Mouse (Mus musculus): ENCODE measurements at regions not wholly inside any gene's neighbourhood (a gene's known extent, or its start where the extent isn't known, plus 50 kb on each side); places are given as distances from the start of the nearest gene placed in this dataset.

- H3K4me1 ChIP-seq (ENCODE audit: control insufficient read depth): no peaks in the 10 kb centered on the region
- TF ChIP-seq GATA1 (IDR thresholded peaks at IDR 0.05; ENCODE audit: low read length): no peak
- no peak for TF ChIP-seq TAL1 (IDR thresholded peaks at IDR 0.05; ENCODE audit: low read length)
- peaks cover 64% of the 10 kb centered on the region for H3K9me3 ChIP-seq (ENCODE audit: control insufficient read depth, low read length)
- no peak overlapping the region for H3K4me3 ChIP-seq (replicated peaks)
- no peaks in the 10 kb centered on the region for H3K27me3 ChIP-seq (ENCODE audit: control insufficient read depth)
- no peaks in the 10 kb centered on the region for H3K36me3 ChIP-seq (ENCODE audit: control insufficient read depth)
Observed at GRCm38 (mm10) chr4:142674641-142675465, 435.7 kb upstream of the Kazn start.

DNA sequence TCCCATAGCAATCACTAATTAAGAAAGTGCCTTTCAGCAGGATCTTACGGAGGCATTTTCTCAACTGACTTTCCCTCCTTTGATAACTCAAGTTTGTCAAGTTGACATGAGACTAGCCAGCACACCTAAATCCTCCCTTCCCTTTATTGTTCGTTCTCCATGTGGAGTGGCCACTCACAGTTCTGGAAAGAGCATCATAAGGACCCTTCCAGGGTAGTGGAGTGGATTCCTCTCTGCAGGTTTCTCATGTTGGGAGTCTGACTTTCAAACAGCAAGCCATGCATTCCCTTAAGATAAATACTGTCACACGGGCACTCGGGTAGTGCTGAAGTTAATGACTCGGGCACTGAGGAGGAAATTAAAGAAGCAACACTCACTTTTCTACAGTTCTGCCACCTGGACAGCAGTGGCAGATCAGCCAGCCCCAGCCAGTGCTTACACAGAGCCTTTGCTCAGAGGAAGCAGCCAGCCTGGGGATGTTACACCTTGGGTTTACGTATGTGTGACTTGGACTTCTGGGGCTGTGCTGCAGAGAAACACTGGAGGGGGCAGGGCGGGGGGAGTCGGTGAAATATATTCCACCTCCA, 432.8 kb upstream of the Kazn start:
- H3K27me3 ChIP-seq (ENCODE audit: control insufficient read depth): no peaks in the 10 kb centered on the region
- TF ChIP-seq TAL1 (IDR thresholded peaks at IDR 0.05; ENCODE audit: low read length): no peak
- TF ChIP-seq GATA1 (IDR thresholded peaks at IDR 0.05; ENCODE audit: low read length): no peak
- no peak overlapping the region for H3K4me3 ChIP-seq (replicated peaks)
- H3K4me1 ChIP-seq (ENCODE audit: control insufficient read depth): no peaks in the 10 kb centered on the region
- H3K36me3 ChIP-seq (ENCODE audit: control insufficient read depth): no peaks in the 10 kb centered on the region
- peaks cover 55% of the 10 kb centered on the region for H3K9me3 ChIP-seq (ENCODE audit: control insufficient read depth, low read length)

GRCm38 (mm10) chr4:142664781-142665180, 425.6 kb upstream of the Kazn start:
- Histone ChIP-seq H3K9me3 (ENCODE audit: control insufficient read depth, low read length) (peaks cover 34% of the 10 kb centered on the region), H3K27me3 (ENCODE audit: control insufficient read depth) (no peaks in the 10 kb centered on the region), H3K4me1 (ENCODE audit: control insufficient read depth) (no peaks in the 10 kb centered on the region), H3K4me3 (replicated peaks) (no peak overlapping the region), H3K36me3 (ENCODE audit: control insufficient read depth) (no peaks in the 10 kb centered on the region)
- no peak for TF ChIP-seq TAL1 (IDR thresholded peaks at IDR 0.05; ENCODE audit: low read length)
- no peak for TF ChIP-seq GATA1 (IDR thresholded peaks at IDR 0.05; ENCODE audit: low read length)

- Histone ChIP-seq H3K9me3 (ENCODE audit: control insufficient read depth, low read length) (peaks cover 22% of the 10 kb centered on the region), H3K4me3 (replicated peaks) (no peak overlapping the region), H3K4me1 (ENCODE audit: control insufficient read depth) (no peaks in the 10 kb centered on the region), H3K27me3 (ENCODE audit: control insufficient read depth) (no peaks in the 10 kb centered on the region), H3K36me3 (ENCODE audit: control insufficient read depth) (no peaks in the 10 kb centered on the region)
- TF ChIP-seq GATA1 (IDR thresholded peaks at IDR 0.05; ENCODE audit: low read length): no peak
- TF ChIP-seq TAL1 (IDR thresholded peaks at IDR 0.05; ENCODE audit: low read length): no peak
Observed at GRCm38 (mm10) chr4:142658156-142658555, 419.0 kb upstream of the Kazn start.

DNA sequence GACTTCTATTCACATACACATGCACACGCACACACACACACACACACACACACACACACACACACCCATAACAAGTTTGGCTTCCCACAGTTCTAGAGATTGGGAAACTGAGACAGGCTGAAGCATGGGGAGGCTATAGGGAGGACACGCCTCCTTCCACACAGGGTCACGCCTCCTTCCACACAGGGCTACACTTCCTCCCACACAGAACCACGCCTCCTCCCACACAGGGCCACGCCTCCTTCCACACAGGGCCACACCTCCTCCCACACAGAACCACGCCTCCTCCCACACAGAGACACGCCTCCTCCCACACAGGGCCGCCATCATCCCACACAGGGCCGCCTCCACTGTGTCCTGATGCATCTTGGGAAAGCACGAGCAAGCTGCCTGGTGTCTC, 401.9 kb upstream of the Kazn start:
- no peaks in the 10 kb centered on the region for H3K36me3 ChIP-seq (ENCODE audit: control insufficient read depth)
- no peaks in the 10 kb centered on the region; the same call in 1 of the 2 replicates for H3K27me3 ChIP-seq (ENCODE audit: control insufficient read depth)
- H3K4me3 ChIP-seq (replicated peaks): no peak overlapping the region
- H3K4me1 ChIP-seq (ENCODE audit: control insufficient read depth): no peaks in the 10 kb centered on the region
- TF ChIP-seq GATA1 (IDR thresholded peaks at IDR 0.05; ENCODE audit: low read length) (no peak), TAL1 (IDR thresholded peaks at IDR 0.05; ENCODE audit: low read length) (no peak)
- peaks cover 54% of the 10 kb centered on the region for H3K9me3 ChIP-seq (ENCODE audit: control insufficient read depth, low read length)

DNA sequence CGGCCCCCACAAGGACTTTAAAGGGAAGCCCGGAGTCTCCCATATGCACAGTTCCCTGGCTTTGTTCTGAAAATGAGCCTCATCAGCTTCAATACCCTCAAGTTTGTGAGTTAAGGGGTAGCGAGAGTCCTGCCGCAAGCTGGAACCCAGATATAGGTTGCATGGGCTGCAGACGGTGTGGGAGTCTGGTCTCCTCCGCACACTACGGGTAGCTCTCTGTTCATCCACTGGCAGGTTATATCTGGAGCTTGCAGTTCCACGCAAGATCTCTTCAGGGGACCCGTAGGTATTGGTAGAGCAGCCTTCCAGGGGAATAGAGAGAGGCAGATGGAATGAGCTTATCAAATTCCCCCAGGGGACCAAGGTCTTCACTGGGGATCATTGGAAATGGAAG, 400.1 kb upstream of the Kazn start:
- H3K9me3 ChIP-seq (ENCODE audit: control insufficient read depth, low read length): peaks cover 42% of the 10 kb centered on the region

DNA sequence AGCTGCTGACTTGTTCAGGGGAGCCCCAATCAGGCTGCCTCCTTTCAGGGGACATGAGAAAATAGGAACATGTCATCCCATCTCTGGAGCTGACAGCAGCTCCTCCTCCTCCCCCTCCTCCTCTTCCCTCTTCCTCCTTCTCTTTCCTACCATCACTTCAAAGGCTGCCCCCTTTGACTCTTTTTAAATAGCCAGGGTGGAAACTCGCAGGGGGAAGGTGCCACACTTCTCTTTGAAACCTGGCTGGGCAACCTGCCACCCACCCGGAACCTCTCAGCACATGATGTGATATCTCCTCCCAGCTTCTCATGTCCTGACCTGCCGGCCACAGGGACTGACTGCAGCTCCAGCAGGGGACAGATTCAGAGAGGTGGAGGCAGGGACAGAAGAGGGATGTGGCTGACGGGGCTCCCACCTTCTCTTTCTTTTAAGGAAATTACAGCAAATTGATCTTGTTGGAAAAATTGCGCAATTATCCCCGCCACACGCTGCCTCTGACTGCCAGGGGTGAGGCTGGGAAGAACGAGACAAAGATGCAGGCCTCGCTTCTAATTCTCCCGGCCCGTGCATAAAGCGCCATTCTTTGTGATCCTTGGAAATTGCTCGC, 399.6 kb upstream of the Kazn start:
- Histone ChIP-seq H3K36me3 (ENCODE audit: control insufficient read depth) (no peaks in the 10 kb centered on the region), H3K4me1 (ENCODE audit: control insufficient read depth) (no peaks in the 10 kb centered on the region), H3K4me3 (replicated peaks) (no peak overlapping the region), H3K27me3 (ENCODE audit: control insufficient read depth) (no peaks in the 10 kb centered on the region; the same call in 1 of the 2 replicates), H3K9me3 (ENCODE audit: control insufficient read depth, low read length) (peaks cover 43% of the 10 kb centered on the region)
- no peak for TF ChIP-seq GATA1 (IDR thresholded peaks at IDR 0.05; ENCODE audit: low read length)
- no peak for TF ChIP-seq TAL1 (IDR thresholded peaks at IDR 0.05; ENCODE audit: low read length)

More for the DNA sequence above, 400.1 kb upstream of the Kazn start:
- no peak for TF ChIP-seq GATA1 (IDR thresholded peaks at IDR 0.05; ENCODE audit: low read length)
- no peak for TF ChIP-seq TAL1 (IDR thresholded peaks at IDR 0.05; ENCODE audit: low read length)
- H3K4me1 ChIP-seq (ENCODE audit: control insufficient read depth): no peaks in the 10 kb centered on the region
- no peak overlapping the region for H3K4me3 ChIP-seq (replicated peaks)
- no peaks in the 10 kb centered on the region; the same call in 1 of the 2 replicates for H3K27me3 ChIP-seq (ENCODE audit: control insufficient read depth)
- H3K36me3 ChIP-seq (ENCODE audit: control insufficient read depth): no peaks in the 10 kb centered on the region

DNA sequence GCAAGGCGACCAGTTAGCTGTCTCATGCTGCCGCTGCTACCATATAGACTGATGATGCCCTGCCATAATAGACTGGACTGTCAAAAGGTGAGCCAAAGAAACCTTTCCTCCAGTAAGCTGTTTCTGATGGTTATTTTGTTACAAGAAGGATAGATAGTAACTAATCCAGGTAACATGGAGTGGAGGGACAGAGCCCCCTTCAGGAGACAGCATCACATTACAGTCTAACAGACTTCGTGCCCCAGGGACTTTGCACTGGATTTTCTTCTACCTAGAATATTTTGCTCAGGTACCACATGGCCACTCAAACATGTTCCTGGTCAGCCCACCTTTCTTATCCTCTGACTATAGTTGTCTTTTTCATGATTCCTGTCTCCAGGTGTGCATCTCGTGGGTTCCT, 398.9 kb upstream of the Kazn start:
- H3K36me3 ChIP-seq (ENCODE audit: control insufficient read depth): no peaks in the 10 kb centered on the region
- TF ChIP-seq TAL1 (IDR thresholded peaks at IDR 0.05; ENCODE audit: low read length) (no peak), GATA1 (IDR thresholded peaks at IDR 0.05; ENCODE audit: low read length) (no peak)
- H3K27me3 ChIP-seq (ENCODE audit: control insufficient read depth): no peaks in the 10 kb centered on the region; the same call in 1 of the 2 replicates
- H3K9me3 ChIP-seq (ENCODE audit: control insufficient read depth, low read length): peaks cover 38% of the 10 kb centered on the region
- H3K4me1 ChIP-seq (ENCODE audit: control insufficient read depth): no peaks in the 10 kb centered on the region
- no peak overlapping the region for H3K4me3 ChIP-seq (replicated peaks)

DNA sequence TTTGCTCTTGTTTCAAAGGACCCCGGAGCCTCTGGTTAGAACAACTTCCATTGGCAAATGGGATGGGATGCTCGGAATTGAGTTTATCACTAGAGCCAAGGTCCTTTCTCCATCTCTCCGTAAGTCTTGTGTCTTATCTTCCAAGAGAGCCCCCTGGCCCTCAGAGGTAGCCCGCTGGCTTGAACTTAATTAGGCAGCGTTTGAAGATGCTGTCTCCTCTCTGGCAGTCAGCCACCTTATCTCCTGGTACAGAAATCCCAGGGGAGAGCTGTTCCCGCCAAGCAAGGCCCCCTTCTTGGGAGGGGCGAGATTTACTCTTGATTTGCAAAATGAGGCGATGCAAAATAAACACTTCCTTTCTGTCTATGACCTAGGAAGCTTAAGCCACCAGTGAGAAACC, 395.2 kb upstream of the Kazn start:
- no peak for TF ChIP-seq TAL1 (IDR thresholded peaks at IDR 0.05; ENCODE audit: low read length)
- TF ChIP-seq GATA1 (IDR thresholded peaks at IDR 0.05; ENCODE audit: low read length): no peak
- peaks cover 32% of the 10 kb centered on the region for H3K9me3 ChIP-seq (ENCODE audit: control insufficient read depth, low read length)
- no peaks in the 10 kb centered on the region for H3K27me3 ChIP-seq (ENCODE audit: control insufficient read depth)
- H3K4me1 ChIP-seq (ENCODE audit: control insufficient read depth): no peaks in the 10 kb centered on the region
- no peaks in the 10 kb centered on the region for H3K36me3 ChIP-seq (ENCODE audit: control insufficient read depth)
- no peak overlapping the region for H3K4me3 ChIP-seq (replicated peaks)
